Mouse (Mus musculus) bone marrow, adult 2 months (tissue): ENCODE results near the gene Pus7l. TPM values are rescaled to one million over a fixed set of nuclear protein-coding genes. Genes with fewer than 3 reads are reported as not detected.

Source experiments
- H3K27ac ChIP-seq: fragments of 200-500 bp; 2 replicates; pipeline ENCODE4 v1.5.1; 2012; ENCODE audit warnings: low read depth, mild to moderate bottlenecking, control low read depth, inconsistent platforms, low read length; ENCODE audit not compliant: control insufficient read depth, poor library complexity, insufficient read depth
- H3K4me1 ChIP-seq: fragments of 200-500 bp; 2 replicates; pipeline ENCODE4 v1.6.1; 2011; ENCODE audit warnings: low read length; ENCODE audit not compliant: control insufficient read depth, insufficient read depth
- H3K4me3 ChIP-seq: fragments of 200-500 bp; replicated peaks from 2 replicates; pipeline ENCODE3; 2011; ENCODE audit warnings: mild to moderate bottlenecking, low read depth, low read length, control low read depth; ENCODE audit not compliant: control insufficient read depth
- CTCF ChIP-seq: fragments of 200-500 bp; IDR thresholded peaks from 2 replicates; pipeline ENCODE4 v1.5.1; 2011; ENCODE audit warnings: low read length, control low read depth; ENCODE audit not compliant: control insufficient read depth, insufficient read depth
- POLR2A ChIP-seq: fragments of 200-500 bp; IDR thresholded peaks from 2 replicates; pipeline ENCODE4 v1.6.1; 2011; ENCODE audit warnings: low read depth, mild to moderate bottlenecking, control low read depth, low read length, borderline replicate concordance; ENCODE audit not compliant: control insufficient read depth
- WGBS: fragments of 180-500 bp; shearing (Covaris S2); methylation state at CpG from one replicate; pipeline ENCODE4 v1.1.7; 2018; 5-methylcytosine and 5-hydroxymethylcytosine counted together
- polyA plus RNA-seq: library from polyadenylated mRNA; stranded (reverse); fragments of >200 nt; gene quantifications from 2 replicates; pipeline ENCODE4 v1.2.4, GENCODE M21; 2011; ENCODE audit warnings: low replicate concordance; ENCODE audit not compliant: missing spikeins, insufficient read depth, insufficient read length

Pus7l gene
- polyA plus RNA-seq, 1 experiment, result 1.4 TPM

DNA sequence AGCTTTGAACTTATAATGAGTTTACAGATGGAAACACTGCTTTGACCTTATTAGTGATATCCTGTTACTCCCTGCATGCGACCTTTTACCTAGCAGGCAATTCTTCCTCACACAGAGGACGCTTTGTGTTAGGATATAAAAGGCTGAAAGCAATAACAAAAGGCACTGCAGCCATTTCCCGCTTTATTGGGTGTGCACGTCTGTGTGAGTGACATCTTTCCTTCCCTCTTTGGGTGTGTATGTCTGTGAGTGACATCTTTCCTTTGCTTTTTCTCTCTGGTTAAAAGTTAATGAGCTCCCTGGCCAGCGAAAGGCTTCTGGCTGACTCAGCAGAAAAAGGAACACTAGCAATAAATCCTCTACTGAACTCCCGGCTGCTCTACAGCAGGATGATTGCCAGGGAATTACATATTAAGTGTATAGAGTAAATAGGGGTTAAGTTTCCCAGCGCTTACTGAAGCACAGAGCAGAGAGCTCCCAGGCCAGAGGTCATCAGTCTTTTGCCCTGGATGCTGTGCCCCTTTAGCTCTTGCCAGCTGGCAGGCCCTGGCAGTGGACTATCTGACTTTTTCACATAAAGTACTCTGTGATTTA is 38.8 kb upstream of the Pus7l start:
- no peak overlapping the region for H3K27ac ChIP-seq
- WGBS, result 83% methylated on average over 7 of the region's 7 CpGs
- no peak for TF ChIP-seq CTCF
- TF ChIP-seq POLR2A, result no peak
- no peak overlapping the region for H3K4me3 ChIP-seq
- no peaks in the 10 kb centered on the region for H3K4me1 ChIP-seq

DNA sequence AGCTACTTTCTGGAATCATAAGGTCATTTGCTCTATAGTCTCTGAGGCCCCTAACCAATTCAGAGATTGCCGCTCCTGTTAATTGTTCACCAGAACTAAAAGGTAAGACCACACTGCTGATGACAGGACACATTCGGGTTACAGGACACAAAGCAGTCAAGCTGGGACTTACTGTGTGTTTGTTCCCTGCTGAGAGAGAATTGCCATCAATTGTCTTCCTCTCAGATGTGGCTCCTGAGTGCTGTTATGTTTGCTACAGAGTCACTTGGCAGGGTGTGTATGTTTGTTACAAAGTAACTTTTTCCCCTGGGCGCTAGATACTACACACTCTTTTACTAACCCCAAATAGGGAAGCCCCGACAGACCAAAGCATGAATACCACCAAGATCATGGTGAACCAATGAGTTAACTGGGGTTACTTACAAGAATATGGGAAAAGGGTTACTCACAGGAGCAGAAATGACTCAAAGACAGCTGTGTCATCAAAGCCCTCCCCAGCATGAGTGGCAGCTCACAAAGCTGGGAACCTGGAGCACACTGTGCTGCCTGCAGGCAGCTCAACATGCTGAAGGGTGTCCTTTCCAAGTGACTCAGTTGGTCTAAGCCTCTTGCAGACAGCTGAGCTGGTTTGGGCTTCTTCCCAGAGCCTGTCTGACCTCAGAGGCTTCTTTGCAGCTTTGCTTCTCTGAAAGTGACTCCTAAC is 31.4 kb upstream of the Pus7l start:
- Histone ChIP-seq H3K4me3 (no peak overlapping the region), H3K27ac (no peak overlapping the region), H3K4me1 (no peaks in the 10 kb centered on the region)
- WGBS, result 75% methylated on average over 4 of the region's 4 CpGs
- TF ChIP-seq POLR2A (no peak), CTCF (no peak)

DNA sequence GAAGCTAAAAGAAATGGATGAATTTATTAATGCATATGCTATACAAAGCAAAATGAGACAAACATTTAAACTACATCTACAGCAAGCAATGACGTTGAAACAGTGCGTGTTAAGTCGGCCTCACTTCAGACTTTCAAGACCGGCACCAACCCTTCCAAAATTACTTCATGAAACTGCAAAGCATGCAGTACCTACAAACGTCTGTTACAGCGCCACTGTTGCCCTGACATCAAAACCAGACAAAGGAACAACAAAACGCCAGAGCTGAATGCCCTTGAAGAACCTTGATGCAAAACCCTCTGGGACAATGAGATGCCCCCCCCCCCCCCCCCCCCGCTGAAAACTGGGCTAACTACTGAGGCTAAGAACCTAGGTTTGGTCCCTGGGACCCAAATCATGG is 29.4 kb upstream of the Pus7l start:
- Histone ChIP-seq H3K4me3 (no peak overlapping the region), H3K4me1 (no peaks in the 10 kb centered on the region), H3K27ac (no peak overlapping the region)
- 78% methylated on average over 8 of the region's 8 CpGs for WGBS
- no peak for TF ChIP-seq CTCF
- no peak for TF ChIP-seq POLR2A

DNA sequence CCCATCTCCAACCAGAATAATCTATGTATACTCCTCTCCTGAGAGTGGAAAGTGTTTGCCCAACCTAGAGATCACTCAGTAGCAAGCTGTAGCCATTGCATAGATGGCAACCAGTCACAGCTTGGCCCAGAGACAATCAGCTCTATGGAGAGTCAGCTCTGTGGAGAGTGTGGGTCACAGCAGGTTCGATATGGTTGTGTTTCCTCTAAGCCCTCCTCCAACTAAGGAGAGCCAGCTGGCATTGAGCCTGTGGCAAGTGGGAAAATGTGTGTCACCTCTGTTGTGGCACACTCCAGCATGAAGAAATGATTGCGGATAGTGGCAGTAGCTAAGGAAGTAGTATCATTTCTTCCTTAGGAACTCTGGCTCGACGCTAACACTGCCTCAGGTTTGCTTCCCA is 28.2 kb upstream of the Pus7l start:
- Histone ChIP-seq H3K27ac (no peak overlapping the region), H3K4me3 (no peak overlapping the region), H3K4me1 (no peaks in the 10 kb centered on the region)
- 83% methylated on average over 4 of the region's 4 CpGs for WGBS
- no peak for TF ChIP-seq POLR2A
- no peak for TF ChIP-seq CTCF

DNA sequence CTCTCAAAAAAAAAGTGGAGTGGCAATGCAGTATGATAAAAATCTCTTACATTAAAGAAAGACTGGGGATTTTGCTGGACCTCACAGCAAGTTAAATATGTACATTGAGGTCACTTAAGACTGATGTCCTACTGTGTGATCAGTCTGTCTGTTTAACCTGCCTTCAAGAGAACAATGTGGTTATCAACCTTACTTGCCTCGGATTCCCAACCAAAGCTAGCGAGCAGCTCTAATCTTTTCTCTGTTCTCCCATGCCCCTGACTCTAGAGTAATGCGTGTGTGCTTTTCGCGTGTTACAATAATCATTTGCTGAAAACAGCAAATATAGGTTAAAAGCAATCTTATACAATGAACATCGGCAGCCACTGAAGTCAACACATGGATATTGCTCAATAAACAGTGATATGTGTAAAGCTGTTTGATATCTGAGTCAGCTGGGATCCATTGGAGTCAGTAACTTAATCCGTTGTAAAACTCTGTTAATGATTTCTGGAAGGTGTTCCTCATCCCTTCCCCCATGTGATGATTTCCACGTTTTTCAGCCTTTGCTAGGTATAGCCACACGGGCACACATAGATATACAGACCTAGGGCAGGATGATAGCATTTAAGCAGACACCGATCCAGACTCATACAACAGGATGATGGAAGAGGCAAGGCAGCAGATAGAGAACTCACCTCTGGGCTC is 25.3 kb upstream of the Pus7l start:
- 88% methylated on average over 10 of the region's 10 CpGs for WGBS
- no peak for TF ChIP-seq CTCF
- no peak for TF ChIP-seq POLR2A
- Histone ChIP-seq H3K4me1 (no peaks in the 10 kb centered on the region), H3K27ac (no peak overlapping the region), H3K4me3 (no peak overlapping the region)

DNA sequence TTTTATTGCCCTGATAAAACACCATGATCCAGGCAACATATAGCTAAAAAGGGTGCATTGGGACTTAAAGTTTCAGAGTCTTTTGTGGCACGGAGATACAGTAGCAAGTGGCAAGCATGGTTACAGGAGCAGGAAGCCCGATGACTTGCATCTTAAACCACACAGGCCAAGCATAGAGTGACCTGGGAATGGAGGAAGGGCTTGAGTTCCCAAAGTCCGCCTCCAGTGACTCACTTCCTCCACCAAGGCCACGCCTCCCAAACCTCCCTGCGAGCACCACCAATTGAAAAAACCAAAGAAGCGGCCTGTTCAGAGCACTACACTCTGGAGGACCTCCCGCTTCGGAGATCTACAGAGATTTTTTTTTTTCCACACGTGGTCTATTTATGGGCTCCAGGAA is 22.5 kb upstream of the Pus7l start:
- WGBS, result 13% methylated on average over 9 of the region's 9 CpGs
- TF ChIP-seq CTCF (no peak), POLR2A (no peak)
- no peak overlapping the region for H3K27ac ChIP-seq
- H3K4me1 ChIP-seq, result no peaks in the 10 kb centered on the region
- H3K4me3 ChIP-seq, result no peak overlapping the region

DNA sequence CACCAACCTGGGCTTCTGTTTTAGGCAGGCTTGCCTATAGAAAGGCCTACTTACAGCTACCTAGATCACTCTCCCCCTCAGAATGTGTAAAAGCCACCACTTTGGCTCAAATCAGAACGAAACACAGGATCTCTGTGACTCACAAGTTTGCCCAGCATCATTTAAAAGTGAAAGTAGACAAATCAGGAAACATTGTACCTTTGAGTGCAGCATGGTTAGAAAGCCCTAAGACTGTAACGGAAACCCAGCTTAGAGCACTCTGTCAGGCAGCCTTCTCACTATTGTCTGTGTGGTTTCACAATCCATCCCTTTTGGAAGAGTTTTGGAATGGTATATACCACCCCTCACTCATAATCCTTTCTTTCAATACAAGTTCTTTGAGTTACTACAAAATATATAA is 21.6 kb upstream of the Pus7l start:
- H3K27ac ChIP-seq, result no peak overlapping the region
- WGBS, result 40% methylated on average over 2 of the region's 2 CpGs
- TF ChIP-seq POLR2A, result no peak
- TF ChIP-seq CTCF, result no peak
- no peak overlapping the region for H3K4me3 ChIP-seq
- H3K4me1 ChIP-seq, result no peaks in the 10 kb centered on the region

DNA sequence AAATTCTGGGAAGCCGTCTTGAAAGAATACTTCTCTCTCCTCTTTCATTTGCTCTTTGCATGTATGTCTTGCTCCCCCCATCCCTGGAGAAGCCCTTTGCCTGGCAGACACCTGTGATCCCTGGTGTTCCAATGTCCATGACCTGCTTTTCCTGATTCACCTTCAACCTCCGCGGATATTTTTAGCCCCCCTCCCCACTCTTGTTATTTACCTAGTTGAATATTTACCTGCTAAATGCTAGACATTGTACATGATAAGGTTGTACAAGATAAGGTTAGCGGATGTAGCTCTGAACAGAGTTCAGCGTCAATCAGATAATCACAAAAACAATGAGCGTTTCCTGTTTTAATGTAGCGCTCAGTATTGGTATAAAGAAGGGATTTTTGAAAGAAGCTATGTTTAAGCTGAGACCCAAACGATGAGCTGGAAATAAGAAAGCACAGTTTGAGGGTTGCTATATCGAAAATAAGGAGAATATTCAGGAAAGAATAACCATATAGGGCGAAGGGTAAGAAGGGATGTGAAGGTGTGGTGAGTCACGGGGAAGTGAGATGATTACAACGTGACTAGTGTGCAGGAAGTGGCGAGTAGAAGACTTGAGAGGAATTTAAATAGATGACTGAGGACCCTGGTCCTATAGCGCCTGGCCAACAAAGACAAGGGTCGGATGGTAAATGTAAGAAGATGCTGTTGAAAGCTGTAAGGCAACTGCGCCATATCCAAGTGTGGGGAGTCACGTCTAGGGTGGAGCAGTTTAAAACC is 15.7 kb upstream of the Pus7l start:
- Histone ChIP-seq H3K27ac (no peak overlapping the region), H3K4me3 (no peak overlapping the region), H3K4me1 (no peaks in the 10 kb centered on the region)
- no peak for TF ChIP-seq POLR2A
- TF ChIP-seq CTCF, result no peak
- WGBS, result 78% methylated on average over 17 of the region's 17 CpGs
